Mouse (Mus musculus): ENCODE data around the gene Ankrd61. TPM values are rescaled to one million over a fixed set of nuclear protein-coding genes. Genes with fewer than 3 reads are reported as not detected.

The Ankrd61 gene
- polyA plus RNA-seq, 3 experiments from 2014 or later: 0.55 to 2.3 (median 1.2) TPM

- no peak for ATAC-seq
Measured at GRCm38 (mm10) chr5:143892255-143892886, 5.1 kb downstream of the Ankrd61 start.

DNA sequence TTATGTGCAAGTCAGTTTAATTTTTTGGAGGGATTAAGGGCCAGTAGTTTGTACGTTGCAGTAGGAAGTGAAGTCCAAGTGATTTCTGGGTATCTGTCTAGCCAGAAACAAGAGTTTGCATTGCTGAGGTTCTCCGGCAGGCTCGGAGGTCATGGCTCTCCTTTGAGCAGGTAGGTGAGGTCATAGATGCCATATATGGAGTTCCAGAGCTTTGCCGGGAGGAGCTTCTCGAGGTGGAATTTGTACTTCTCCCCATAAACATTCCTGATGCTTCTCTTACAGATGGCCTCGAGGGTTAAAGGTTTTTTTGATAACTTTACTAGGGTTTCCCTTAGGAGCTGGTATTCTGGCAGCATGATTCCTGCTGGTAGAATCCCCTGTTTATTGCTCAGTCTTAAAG lies 6.7 kb downstream of the Ankrd61 start:
- ATAC-seq: no peak

GRCm38 (mm10) chr5:143885274-143885673 lies 12.2 kb downstream of the Ankrd61 start:
- no peak for ATAC-seq

GRCm38 (mm10) chr5:143874571-143874970 lies 22.9 kb downstream of the Ankrd61 start:
- ATAC-seq: no peak

DNA sequence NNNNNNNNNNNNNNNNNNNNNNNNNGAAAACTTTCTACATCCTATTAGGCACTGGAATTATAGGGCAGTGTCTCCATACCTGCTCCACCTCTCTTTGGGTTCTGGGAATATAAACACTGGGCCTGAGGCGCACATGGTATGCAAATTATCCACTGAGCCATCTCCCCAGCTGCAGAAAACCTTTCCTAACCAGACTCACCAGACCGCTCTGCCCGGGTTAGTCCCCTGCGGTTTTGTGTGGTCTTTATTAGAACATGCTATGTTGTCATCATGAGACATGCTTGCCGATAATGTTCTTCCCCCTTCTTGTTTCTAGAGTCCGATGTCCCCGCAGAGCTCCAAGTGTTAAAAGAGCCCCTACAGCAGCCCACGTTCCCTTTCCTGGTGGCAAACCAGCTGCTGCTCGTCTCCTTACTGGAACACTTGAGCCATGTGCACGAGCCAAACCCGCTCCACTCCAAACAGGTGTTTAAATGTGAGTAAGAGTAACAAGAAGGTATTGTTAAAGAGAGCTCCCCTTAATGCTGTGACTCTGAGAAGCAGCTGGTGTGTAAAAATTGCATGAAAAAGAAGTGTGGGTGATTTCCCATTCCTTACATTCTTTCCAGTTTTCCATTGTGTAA lies 25.8 kb downstream of the Ankrd61 start:
- ATAC-seq: no peak

Other genes starting within 250 kb of the Ankrd61 start
- gene Usp42, start 165.4 kb downstream of the Ankrd61 start, polyA plus RNA-seq (2017; shearing (Covaris generic)): 10 to 100 TPM in 2 of 3 experiments, 1 to 10 TPM in 1; 9.6 to 12.8 (median 11.9) TPM
- 10 to 100 TPM; 19.9 to 24.6 (median 23.2) TPM for gene Eif2ak1, start 79.9 kb downstream of the Ankrd61 start, polyA plus RNA-seq (2017; shearing (Covaris generic))
- gene Aimp2, start 12.2 kb upstream of the Ankrd61 start, polyA plus RNA-seq (2017; shearing (Covaris generic)): 10 to 100 TPM; 43.2 to 50.1 (median 47.5) TPM
- gene Pms2, start 12.3 kb upstream of the Ankrd61 start, polyA plus RNA-seq (2017; shearing (Covaris generic)): 10 to 100 TPM; 44.7 to 48.9 (median 46.9) TPM
- 1 to 10 TPM; 1.2 to 1.6 (median 1.4) TPM for gene Gm42421, start 30.5 kb upstream of the Ankrd61 start, polyA plus RNA-seq (2017; shearing (Covaris generic))
- gene Rsph10b, start 35.4 kb upstream of the Ankrd61 start, polyA plus RNA-seq (2017; shearing (Covaris generic)): under 1 TPM in 2 of 3 experiments, not detected in 1; 0.87 to 0.97 TPM
- 10 to 100 TPM; 30.1 to 45.3 (median 40.4) TPM for gene Ccz1, start 117.2 kb upstream of the Ankrd61 start, polyA plus RNA-seq (2017; shearing (Covaris generic))
- gene Ocm, start 129.0 kb upstream of the Ankrd61 start, polyA plus RNA-seq (2017; shearing (Covaris generic)): not detected
- 1 to 10 TPM; 3.3 to 3.9 (median 3.6) TPM for gene Lmtk2, start 202.8 kb upstream of the Ankrd61 start, polyA plus RNA-seq (2017; shearing (Covaris generic))